Mouse (Mus musculus) olfactory bulb, adult 2 months (tissue): ENCODE measurements around the gene Ncapd2.

Source experiments
- CTCF ChIP-seq: fragments of 200-500 bp; IDR thresholded peaks from 2 replicates; pipeline ENCODE4 v1.5.1; 2012; ENCODE audit warnings: low read depth, mild to moderate bottlenecking, low read length, moderate library complexity; ENCODE audit not compliant: insufficient read depth
- POLR2A ChIP-seq: fragments of 200-500 bp; IDR thresholded peaks from 2 replicates; pipeline ENCODE4 v1.6.1; 2012; ENCODE audit warnings: mild to moderate bottlenecking, low read depth, low read length, moderate library complexity; ENCODE audit not compliant: insufficient read depth

GRCm38 (mm10) chr6:125192016-125192714, 664 bp upstream of the Ncapd2 start:
- TF ChIP-seq CTCF: no peak
- TF ChIP-seq POLR2A: no peak
